In genomic region chr12:63552831-63553230, GRCm38 (mm10) we compare ENCODE assay signal across 18 mouse cellular contexts.
DNase-seq lines count a peak whose midpoint lies in the region; ATAC-seq and TF ChIP-seq lines count a peak whose summit lies in the region.
"Had no signal": no experiment of that assay in that cellular context is flagged by ENCODE, and none has a peak within 500 bp of the region (broad histone marks: within the 10 kb centered on the region; RNA-seq: fewer than 3 reads in every experiment).

No protein-coding gene starts in this region.

- intact Hi-C loops in gastrocnemius, adult 2 months (cut with DNase I) = no loop called here

- ATAC-seq in stomach, postnatal 0 days (ENCODE audit: low FRiP score, low TSS enrichment) = no peak
- no peak for ATAC-seq in kidney, embryonic 14.5 days (ENCODE audit: low FRiP score, low TSS enrichment)
- ATAC-seq: liver, postnatal 0 days had no signal

- H3K4me2 ChIP-seq in stomach, postnatal 0 days (replicated peaks; ENCODE audit: low read depth) = peak overlapping the region; percentile 9; the same call in 1 of the 2 replicates
- H3K4me2 ChIP-seq in kidney, embryonic 14.5 days (replicated peaks; ENCODE audit: low read depth, low read length) = no peak overlapping the region
- H3K4me2 ChIP-seq: limb, embryonic 13.5 days; neural tube, embryonic 13.5 days had no signal

- H3K9me3 ChIP-seq in stomach, postnatal 0 days (ENCODE audit: control insufficient read depth, low read length) = no peaks in the 10 kb centered on the region
- no peaks in the 10 kb centered on the region for H3K9me3 ChIP-seq in kidney, embryonic 14.5 days (ENCODE audit: control insufficient read depth, low read length)
- H3K9me3 ChIP-seq: limb, embryonic 13.5 days; neural tube, embryonic 13.5 days had no signal

- no peaks in the 10 kb centered on the region for H3K36me3 ChIP-seq in stomach, postnatal 0 days (ENCODE audit: control insufficient read depth, insufficient read depth, low read length)
- H3K36me3 ChIP-seq in kidney, embryonic 14.5 days (ENCODE audit: control insufficient read depth, insufficient read depth, low read length) = no peaks in the 10 kb centered on the region
- H3K36me3 ChIP-seq: limb, embryonic 13.5 days; neural tube, embryonic 13.5 days had no signal

- H3K4me3 ChIP-seq in gastrocnemius, adult 2 months = peak overlapping the region; percentile 32
- H3K4me3 ChIP-seq in lung, adult 2 months (replicated peaks; ENCODE audit: extremely low read depth, low read depth, low read length) = peak overlapping the region; percentile 23
- peak overlapping the region; percentile 1; the same call in 1 of the 2 replicates for H3K4me3 ChIP-seq in stomach, postnatal 0 days (ENCODE audit: low read depth, low read length)
- no peak overlapping the region for H3K4me3 ChIP-seq in kidney, embryonic 14.5 days (ENCODE audit: low read length)
- H3K4me3 ChIP-seq: erythroblast, embryonic 14.5 days; limb, embryonic 13.5 days; neural tube, embryonic 13.5 days had no signal

- no peak for TF ChIP-seq CTCF in gastrocnemius, adult 2 months (IDR thresholded peaks at IDR 0.05)
- TF ChIP-seq CTCF in lung, adult 2 months (IDR thresholded peaks at IDR 0.05; ENCODE audit: insufficient read depth, low read length) = no peak
- TF ChIP-seq CTCF in stomach, postnatal 0 days (IDR thresholded peaks at IDR 0.05; ENCODE audit: low read depth) = no peak

- H3K27ac ChIP-seq in gastrocnemius, adult 2 months = no peak overlapping the region
- H3K27ac ChIP-seq in stomach, postnatal 0 days (replicated peaks) = no peak overlapping the region
- no peak overlapping the region for H3K27ac ChIP-seq in kidney, embryonic 14.5 days (ENCODE audit: low read depth, low read length)
- H3K27ac ChIP-seq: limb, embryonic 13.5 days; neural tube, embryonic 13.5 days had no signal

- no peak overlapping the region for H3K9ac ChIP-seq in stomach, postnatal 0 days (ENCODE audit: low read length)
- H3K9ac ChIP-seq in kidney, embryonic 14.5 days (ENCODE audit: low read depth, low read length) = no peak overlapping the region
- H3K9ac ChIP-seq: limb, embryonic 13.5 days; liver, postnatal 0 days; neural tube, embryonic 13.5 days had no signal

- WGBS in lung, adult 2 months = 35% methylated on average over 4 of the region's 4 CpGs
- 52% methylated on average over 4 of the region's 4 CpGs for WGBS in stomach, postnatal 0 days
- 72% methylated on average over 4 of the region's 4 CpGs for WGBS in kidney, embryonic 14.5 days

- no peaks in the 10 kb centered on the region for H3K27me3 ChIP-seq in stomach, postnatal 0 days (ENCODE audit: control insufficient read depth, insufficient read depth, low read length)
- H3K27me3 ChIP-seq in kidney, embryonic 14.5 days (ENCODE audit: control insufficient read depth, insufficient read depth, low read length) = no peaks in the 10 kb centered on the region
- H3K27me3 ChIP-seq: limb, embryonic 13.5 days; neural tube, embryonic 13.5 days had no signal

- DNase-seq in gastrocnemius, adult 2 months = no peak
- no peak for DNase-seq in gastrocnemius, postnatal 25 days
- no peak for DNase-seq in lung, adult 2 months
- DNase-seq in lung, postnatal 36 days = no peak
- DNase-seq in brain, adult 2 months (ENCODE audit: low read depth, low spot score) = peak; percentile 3
- no peak for DNase-seq in stomach, postnatal 0 days (ENCODE audit: low spot score)
- DNase-seq in frontal cortex, postnatal 10 days (ENCODE audit: low spot score in 2 of 2) = no peak
- DNase-seq: adrenal gland, postnatal 25 days; B cell, adult 2 months; cerebellum, postnatal 10 days; gastrocnemius, postnatal 14 days; heart, postnatal 14 days; kidney, postnatal 10 days; liver, postnatal 0 days had no signal

- no peak for TF ChIP-seq EP300 in stomach, postnatal 0 days (optimal IDR thresholded peaks at IDR 0.05)

- no peaks in the 10 kb centered on the region for H3K4me1 ChIP-seq in lung, adult 2 months (ENCODE audit: control insufficient read depth, insufficient read depth, low read length)
- H3K4me1 ChIP-seq in stomach, postnatal 0 days (replicated peaks; ENCODE audit: control insufficient read depth, insufficient read depth) = no peaks in the 10 kb centered on the region
- no peaks in the 10 kb centered on the region for H3K4me1 ChIP-seq in kidney, embryonic 14.5 days (ENCODE audit: control insufficient read depth, insufficient read depth, low read length)
- H3K4me1 ChIP-seq: limb, embryonic 13.5 days; neural tube, embryonic 13.5 days had no signal

- no peak for TF ChIP-seq POLR2A in lung, adult 2 months (IDR thresholded peaks at IDR 0.05; ENCODE audit: borderline replicate concordance, extremely low read depth, low read depth, low read length)
